Mouse (Mus musculus) CD8-positive naive resting alpha-beta T cell, adult 2 months (primary cell): ENCODE measurements around the gene Lama2.
"Not testable (repeated sequence)": the region's sequence is repeated elsewhere in the genome, so short reads cannot be mapped to it uniquely, and the experiment has no call there.

Experiments
- DNase-seq, 2 experiments: peaks; one replicate each; pipeline ENCODE4 v3.0.0; 2022; ENCODE audit warnings: low read depth in 2 of 2, low spot score in 2 of 2

Gene Lama2

DNA sequence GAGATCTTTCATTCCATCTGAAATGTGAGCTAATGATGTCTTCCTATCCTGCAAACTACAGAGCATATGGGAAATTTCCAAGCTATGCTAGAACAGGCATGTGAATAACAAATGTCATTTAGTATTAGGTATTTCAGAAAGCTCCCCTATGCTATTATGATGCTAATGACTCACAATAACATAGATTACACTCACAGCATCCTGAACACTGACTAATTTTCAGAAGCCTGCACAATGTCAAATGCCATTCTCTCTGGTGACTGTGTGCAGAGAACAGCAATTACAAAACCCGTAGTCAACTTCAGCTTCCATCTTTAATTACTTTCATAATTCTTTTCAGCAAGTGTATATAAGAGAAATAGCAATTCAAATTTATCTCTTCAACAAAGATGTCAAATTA is 596.9 kb downstream of the Lama2 start:
- DNase-seq: no peak

DNA sequence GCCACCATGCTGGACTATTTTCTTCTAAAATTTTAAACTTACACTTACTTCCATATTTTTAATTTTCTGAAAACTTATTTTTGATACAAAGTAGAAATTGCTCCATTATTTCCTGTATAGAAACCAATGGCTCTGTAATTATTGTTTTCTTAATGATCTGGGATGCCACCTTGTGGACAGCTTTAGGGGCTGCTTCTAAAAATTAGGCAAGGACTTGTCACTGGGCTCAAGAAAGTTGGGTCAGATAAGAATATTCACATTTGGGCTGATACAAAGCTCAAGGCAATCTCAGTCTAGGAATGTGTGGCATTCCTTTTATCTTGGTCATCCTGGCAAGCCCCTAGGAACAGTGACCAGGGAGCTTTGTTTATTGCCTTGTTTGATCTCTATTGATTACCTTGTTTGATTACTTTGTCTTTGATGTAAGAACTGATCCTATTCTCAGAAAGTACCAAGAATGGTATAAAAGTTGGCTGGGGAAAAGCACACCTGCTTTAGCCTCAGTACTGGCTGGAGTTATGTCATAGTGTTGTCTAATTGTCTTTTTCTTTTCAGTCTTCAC is 606.7 kb downstream of the Lama2 start:
- no peak for DNase-seq

DNA sequence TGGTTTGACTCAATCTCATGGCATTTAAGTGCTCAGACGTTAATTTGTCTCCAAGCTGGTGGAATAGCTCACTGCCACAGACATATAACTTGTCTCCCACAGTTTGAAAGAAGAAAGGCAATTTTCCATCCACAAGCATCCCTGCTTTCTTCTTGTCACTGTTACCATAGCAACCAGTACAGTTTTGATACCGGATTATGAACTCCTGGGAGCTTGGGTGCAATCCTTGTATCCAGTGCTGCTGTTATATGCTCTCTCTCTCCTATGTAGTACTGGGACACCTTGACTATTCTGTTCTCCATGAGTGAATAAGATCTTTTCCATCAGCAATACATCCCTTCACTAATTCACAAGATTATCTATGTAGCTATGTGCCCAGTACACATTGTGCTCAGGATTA is 612.2 kb downstream of the Lama2 start:
- DNase-seq: no peak

DNA sequence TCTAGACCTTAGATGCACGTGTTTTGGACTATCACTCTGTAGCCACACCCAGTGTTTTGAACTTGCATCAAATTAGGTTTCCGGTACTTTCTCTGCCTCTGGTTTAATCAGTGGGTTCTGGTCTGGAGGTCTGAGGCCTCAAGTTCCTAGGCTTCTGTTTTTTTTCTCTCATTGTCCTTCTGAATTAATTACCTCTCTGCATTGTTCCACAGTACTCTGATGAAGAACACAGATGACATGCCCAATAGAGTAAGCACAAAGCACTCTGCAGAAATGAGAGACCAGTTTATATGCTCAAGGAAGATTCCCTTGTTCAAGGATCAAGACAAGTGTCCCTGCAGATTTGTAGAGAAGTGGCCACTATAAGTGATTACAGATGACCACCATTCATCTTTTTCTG is 613.8 kb downstream of the Lama2 start:
- no peak for DNase-seq

DNA sequence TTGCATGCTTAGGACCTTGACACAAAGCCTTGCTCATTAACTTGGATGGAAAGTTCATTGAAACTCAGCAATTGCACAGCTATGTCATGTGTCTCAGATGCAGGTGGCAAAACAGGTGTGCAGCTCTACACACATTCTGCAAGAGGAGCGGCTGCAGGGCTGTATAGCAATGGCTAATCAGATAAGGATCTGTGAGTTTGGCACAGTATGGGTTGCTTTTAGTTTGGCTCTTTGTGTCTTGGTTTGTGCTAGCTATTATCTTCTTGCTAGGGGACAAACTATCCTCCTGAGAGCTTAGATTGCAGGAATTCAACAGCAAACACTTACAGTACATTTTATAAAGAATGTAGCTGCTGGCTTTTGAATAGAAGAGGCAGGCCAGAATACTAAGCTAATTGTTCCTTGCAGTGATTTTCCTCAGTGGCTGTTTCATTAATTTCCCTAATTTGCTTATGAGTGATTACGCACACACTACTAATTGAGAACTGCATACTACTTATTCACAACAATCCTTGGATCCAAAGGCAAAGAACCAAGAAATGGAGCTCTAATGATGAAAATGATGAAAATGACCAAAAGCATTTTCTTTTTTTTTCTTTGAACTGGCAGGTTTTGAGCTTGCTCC is 617.9 kb downstream of the Lama2 start:
- DNase-seq: no peak

DNA sequence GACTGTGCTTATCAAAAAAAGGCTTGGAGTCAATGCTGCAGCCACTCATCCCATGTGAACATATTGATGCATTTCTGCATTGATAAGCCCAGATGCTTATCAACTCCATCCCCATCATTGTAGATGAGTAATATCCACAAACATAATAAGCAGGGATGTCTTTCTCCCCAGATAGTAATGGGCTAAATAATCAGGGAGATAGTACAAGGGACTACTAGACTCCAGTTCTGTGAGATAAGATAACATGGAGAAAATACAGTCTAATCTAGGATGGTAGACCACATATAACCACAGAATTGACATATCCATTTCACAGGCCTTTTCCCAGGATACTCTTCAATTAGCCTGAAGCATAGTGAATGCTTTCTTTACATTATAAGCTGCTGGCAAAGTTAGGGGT is 622.9 kb downstream of the Lama2 start:
- no peak for DNase-seq

DNA sequence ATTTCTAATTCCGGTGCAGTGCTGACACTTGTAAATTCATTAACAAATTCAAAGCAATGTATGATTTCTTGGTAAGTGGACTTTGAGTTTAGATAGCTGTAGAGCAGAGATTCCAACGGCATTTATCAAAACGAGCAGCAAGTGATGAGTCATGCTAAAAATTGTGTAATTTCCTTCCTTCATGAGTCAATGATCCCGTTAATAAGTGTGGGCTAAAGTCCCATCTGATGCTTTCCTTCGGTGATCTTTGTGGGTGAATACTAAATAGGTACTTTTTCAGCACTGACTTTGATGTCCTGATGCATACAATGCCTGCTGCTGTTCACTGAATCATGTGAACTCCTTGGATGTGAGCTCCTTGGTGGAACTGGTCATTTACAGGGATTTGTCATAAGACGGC is 623.6 kb downstream of the Lama2 start:
- no peak for DNase-seq

DNA sequence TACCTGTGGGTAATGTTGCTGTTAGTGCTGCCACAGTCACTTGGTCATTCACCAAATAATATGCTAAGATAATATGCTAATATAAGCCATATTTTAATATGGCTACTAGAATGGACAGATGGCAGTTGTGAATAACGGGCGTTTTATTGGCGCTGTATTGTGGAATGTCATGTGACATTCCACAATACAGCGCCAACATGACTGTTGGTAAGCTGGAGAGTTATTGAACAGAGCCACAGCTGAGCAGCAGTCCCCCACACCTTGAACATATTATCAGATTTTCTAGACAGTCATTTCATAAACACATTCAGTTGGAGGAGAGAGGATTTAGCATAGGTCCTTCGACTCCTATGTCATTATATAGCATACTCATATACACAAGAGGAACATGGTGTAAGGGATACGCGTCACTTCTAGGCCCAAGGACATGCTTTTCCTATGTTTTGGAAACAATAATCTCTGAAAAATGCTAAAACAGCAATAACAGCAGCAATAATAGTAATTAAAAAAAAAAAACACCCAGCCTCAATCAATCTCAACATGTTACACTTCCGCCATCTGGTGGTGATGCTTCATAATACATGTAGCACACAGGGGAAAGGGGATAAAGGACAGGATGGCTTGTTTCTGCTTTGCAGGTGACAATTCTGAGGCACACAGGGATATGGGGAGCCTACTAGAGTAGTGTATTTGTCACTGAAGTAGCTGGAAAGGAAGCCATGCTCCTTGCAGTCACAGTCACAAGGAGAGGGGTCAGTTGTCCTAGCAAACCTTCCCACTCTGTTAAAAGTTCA is 624.2 kb downstream of the Lama2 start:
- DNase-seq: peak in 1 of 2 experiments; percentile 5

DNA sequence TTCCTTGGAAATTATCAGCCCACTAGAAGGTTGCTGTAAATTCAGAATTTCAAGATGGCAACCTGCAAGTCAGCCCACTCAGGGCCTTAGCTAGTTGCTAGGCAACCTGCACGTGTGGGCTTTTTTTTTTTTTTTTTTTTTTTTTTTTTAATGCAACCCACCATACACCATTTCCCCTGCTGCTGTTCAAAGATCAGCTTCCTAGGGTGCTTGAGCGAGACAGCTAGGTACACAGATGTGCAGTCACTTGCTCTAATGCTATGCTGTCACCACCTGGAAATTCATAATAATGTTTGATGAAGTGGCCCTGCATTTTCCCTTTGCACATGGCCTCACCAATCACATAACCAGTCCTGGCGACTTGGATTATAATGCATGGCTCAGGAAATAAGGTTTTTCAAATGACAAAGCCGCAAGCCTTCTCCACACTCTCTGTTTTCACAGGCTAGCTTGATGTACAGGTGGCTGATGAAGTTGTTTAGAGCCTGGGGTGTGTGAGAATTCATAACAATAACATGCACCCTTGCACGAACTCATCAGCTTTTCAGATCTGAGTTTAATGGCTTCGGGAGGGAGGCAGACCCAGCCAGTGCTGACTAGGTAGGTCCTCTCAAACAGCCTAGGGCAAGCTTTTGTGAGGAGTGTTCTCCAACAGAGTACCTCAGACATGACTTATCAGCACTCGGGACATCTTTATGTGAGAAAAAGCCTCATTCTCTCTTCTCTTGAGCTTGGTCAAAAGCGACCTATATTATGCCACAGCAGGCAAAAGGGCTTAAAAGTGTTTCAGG is 625.4 kb downstream of the Lama2 start:
- no peak for DNase-seq

DNA sequence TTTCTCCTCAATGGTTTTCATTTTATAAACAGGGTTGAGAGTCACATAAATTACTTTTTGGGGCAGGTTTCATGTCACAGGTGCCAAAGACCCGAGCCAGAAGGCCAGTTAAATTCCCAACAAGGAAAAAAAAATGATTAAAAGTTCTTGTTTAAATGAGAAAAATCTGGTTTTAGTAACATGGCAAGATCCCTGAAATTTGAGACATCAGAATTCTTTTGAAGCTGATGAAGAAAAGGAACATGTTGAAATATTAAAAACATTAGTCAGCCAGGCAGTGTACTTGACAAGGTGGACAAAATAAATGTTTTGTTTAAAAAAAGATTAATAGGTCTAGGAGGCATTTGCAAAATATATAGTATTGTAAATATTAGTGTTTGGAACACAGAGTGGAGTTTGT is 634.1 kb downstream of the Lama2 start:
- DNase-seq: no peak

DNA sequence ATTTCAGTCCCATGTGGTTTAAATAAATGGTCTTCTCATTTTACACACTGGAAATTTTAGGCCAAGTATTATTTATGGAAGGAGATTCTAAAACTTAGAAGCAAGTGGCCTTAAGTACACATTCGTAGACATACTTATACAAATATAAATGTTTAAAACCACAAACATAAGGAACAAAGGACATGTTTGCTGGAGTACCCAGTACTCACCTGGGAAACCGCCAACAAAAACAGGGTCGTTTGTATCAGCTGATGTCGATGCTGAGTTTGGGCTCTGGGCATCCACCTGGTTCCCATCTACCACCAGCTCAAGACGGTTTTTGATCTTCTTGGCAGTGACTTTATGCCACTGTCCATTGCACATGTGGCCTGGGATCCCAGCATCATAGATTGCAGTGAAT is 635.5 kb downstream of the Lama2 start:
- DNase-seq: not testable (repeated sequence)

DNA sequence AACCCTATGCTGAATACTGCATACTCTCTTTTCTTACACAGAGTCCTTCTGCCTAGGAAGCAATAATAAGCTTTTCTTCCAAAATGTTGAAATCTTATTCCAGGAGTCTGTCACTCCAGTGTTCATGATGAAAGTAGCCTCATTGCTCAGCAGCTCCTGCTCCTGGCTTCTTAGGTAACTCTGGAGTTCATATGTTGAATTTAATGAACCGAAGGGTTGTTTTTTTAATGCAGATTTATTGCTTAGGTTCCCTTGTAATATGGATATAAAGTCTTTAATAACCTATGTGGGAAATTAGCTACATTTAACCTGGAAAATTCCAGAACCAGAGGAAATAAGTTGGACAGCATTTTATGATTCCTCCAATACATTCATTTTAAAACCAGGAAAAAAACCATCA is 636.0 kb downstream of the Lama2 start:
- no peak for DNase-seq

DNA sequence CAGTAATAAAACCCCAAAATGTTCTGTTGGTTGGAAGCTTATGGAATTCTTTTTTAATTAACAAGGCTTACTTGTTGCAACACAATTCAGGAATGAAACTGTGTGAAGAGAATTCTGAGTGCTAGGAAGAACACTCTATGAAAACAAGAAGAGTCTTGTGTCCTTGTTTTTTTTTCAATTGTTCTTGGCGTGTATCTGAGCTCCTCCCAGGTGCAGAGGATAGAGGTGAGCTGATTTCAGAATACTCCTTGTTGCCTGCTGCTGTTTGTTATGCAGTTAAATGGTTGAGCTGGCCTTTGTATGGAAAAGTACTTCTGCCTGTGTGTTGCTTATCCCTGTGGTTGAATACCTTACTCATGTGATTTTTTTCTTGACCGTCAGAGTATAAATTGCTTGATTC is 636.9 kb downstream of the Lama2 start:
- no peak for DNase-seq

DNA sequence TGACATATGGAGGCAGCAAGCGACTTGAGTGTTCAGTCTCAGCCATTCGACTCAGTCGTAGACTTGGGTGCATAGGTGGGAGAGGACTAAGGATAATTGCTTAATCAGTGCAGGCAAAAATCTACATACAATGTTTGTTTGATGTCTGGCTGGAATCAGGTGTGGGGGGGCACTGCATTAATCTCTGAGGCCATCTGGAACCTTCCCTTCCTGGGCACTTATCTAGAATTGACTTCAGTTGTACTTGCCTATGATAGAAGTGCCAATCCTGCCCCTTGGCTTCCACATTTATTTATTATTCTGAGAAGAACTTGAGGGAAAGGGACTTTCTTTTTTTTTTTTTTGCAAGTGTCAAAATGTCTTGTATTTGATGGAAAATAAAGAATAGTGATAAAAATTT is 644.2 kb downstream of the Lama2 start:
- DNase-seq: no peak

DNA sequence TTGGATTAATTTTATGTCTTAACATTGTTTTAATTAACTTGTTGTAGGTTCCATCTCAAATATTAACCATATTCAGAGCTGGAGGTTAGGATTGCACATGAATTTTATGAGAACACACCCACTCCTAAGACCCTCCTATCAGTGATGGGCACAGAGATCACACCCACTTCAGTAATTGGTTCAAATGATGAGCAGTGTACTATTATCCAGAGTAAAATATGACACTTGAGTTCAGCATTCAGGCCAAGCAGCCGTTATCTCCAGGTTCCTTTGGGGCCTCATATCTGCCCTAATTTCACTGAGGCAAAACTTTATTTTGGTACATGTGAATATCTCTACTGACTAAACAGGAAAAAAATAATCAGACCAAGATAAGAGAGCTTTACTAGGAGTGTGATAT is 645.3 kb downstream of the Lama2 start:
- DNase-seq: no peak

DNA sequence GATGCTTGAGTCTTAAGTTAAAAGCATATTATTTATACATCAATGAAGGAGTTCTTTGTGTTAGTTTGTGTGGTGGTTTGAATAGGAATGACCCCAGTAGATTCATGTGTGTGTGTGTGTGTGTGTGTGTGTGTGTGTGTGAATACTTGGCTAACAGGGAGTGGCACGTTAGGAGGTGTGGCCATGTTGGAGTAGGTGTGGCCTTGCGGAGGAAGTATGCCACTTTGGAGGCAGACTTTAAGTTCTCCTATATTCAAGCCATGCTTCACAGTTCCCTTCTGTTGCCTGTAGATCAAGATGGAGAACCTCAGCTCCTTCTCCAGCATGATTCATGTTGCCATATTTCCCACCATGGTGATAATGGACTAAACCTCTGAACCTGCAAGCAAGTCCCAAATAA is 646.0 kb downstream of the Lama2 start:
- no peak for DNase-seq

DNA sequence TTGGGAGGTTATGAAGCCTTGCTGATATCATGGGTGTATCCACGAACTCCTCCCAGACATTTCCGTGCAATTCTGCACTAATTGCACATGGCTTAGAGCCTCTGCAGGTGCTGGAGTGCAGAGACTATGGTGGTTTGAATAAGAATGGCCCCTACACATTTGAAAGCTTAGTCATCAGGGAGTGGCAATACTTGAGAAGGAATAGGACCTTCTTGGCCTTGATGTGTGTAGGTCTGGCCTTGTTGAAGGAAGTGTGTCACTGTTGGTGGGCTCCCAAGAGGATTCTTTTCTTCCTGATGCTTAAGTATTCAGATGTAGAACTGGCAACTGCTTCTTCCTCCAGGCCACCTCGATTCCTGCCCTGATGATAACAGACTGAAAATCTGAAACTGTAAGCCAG is 661.0 kb downstream of the Lama2 start:
- no peak for DNase-seq

DNA sequence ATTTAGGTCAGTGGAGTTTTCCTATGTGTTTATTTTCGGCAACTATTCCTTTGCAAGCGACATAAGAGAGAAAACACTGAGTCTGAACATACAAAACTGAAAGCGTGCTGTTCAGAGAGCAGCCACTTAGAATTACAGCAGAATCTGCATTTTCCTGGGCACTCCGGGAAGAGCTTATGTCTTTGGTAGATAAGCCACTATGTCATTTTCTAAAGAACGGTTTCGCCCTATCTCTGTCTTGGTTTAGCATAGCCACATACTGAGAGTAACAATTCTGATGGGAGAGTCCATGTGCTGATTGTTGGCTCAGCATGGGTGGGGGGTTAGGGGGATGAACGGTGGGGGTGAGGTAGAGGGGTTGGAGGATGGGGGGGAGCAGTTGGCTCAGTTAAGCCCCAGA is 669.1 kb downstream of the Lama2 start:
- DNase-seq: no peak

DNA sequence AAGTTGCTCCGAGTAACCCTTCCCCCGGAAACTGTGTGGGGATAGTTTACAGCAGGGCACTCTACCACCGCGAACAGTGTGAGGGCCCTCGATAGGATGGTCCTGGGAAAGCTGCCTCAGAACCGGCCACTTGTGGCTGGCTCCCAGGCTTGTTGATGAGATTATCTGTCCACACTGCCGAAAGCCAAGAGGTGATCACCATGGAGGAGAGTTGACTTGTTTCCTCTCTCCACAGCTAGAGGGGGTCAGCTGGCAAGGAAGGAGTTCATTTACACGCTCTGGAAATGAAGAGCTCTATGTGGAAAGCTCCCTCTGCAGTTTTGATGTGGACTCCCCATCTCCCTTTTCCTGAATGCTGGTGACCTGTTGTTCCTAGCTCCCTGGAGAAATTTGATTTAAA is 669.9 kb downstream of the Lama2 start:
- no peak for DNase-seq

DNA sequence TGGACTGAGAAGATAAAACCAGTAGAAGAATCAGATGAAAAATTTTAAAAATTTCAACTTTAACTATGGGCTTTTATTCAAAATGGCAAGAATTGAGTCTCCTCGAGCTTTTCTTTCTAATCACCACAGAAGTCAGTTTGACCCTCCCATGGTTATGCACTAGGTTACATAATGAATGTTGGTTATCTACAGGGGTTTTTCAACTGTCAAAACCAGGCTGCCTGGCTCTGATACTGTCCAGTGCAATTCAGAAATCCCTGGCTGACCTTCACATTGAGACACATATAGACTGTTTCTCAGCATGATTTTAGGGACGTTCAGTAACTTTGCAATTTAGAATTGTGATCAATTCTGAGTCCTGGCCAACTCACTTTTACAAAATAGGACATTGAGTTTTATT is 671.2 kb downstream of the Lama2 start:
- no peak for DNase-seq

DNA sequence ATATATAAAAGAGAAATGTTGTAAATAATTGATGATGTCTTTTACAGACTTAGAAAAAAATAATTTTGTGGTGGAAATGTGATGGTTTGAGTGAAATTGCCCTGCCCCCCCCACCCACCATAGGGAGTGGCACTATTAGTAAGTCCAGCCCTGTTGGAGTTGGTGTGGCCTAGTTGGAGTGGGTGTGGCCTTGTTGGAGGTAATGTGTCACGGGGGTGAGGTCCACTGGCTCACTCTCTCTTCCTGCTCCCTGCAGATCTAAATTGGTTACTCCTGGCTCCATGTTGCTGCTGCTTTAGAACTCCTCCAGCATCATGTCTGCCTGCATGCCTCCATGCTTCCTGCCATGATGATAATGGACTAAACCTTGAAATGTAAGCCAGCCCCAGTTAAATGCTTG is 680.0 kb downstream of the Lama2 start:
- DNase-seq: no peak

DNA sequence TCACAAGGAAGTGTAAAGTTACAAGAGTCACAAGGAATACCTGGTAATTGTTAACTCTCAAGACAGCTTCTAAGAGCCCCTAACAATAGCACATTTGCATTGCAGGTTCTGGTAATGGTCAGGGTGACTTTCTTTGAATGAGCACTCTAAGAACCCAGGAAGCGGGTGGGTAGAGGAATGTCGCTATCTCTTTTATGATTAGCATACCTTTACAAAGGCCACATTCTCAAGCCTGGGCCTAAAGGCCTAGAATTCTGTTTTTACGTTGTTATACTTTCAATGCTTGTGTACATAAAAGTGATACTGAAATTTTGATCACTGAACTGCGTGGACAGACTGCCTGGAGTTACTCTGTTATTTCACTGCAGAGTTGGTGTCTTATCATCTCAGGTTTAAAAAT is 681.1 kb downstream of the Lama2 start:
- not testable (repeated sequence) for DNase-seq
